Mouse (Mus musculus) liver, embryonic 14.5 days (tissue): Measurements from ENCODE around the gene Flad1.

Experiments used
- CTCF ChIP-seq: IDR thresholded peaks from 2 replicates; pipeline ENCODE4 v1.5.1; 2016; ENCODE audit warnings: antibody characterized with exemption, low read depth, control low read depth
- EP300 ChIP-seq: IDR thresholded peaks from 2 replicates; pipeline ENCODE4 v1.6.1; 2016; ENCODE audit warnings: antibody characterized with exemption, low read depth

DNA sequence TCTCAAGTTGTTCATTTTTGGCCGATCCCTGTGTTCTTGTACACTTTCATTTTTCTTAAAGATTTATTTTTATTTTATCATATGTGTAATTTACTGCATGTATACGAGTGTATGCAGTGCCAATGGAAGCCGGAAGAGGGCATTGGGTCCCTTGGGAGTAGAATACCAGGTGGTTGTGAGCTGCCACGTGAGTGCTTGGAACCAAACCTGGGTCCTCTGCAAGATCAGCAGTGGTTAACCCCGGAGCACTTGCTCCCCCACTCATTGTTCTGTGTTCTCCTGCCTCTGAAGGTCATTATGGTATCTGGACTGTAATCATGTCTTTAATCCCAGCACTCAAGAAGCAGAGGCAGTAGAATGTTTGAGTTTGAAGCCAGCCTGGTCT lies 13.5 kb upstream of the Flad1 start:
- TF ChIP-seq CTCF (no peak), EP300 (no peak)
